Mouse (Mus musculus) small intestine, adult 2 months (tissue): ENCODE results near the gene Ssh1. TPM values are rescaled to one million over a fixed set of nuclear protein-coding genes. Genes with fewer than 3 reads are reported as not detected.

Experiments used
- H3K27ac ChIP-seq: fragments of 200-500 bp; 2 replicates; pipeline ENCODE4 v1.5.1; 2012; ENCODE audit warnings: low read depth, low read length, control low read depth, inconsistent platforms; ENCODE audit not compliant: insufficient read depth
- H3K27me3 ChIP-seq: fragments of 200-500 bp; 2 replicates; pipeline ENCODE4 v1.6.1; 2012; ENCODE audit warnings: mild to moderate bottlenecking, moderate library complexity, low read length, inconsistent platforms; ENCODE audit not compliant: control insufficient read depth, insufficient read depth
- H3K36me3 ChIP-seq: fragments of 200-500 bp; 2 replicates; pipeline ENCODE4 v1.6.1; 2012; ENCODE audit warnings: mild to moderate bottlenecking, low read length, control low read depth, inconsistent platforms; ENCODE audit not compliant: control insufficient read depth, insufficient read depth
- H3K4me1 ChIP-seq: fragments of 200-500 bp; 2 replicates; pipeline ENCODE4 v1.6.1; 2012; ENCODE audit warnings: low read length, inconsistent platforms, mixed read lengths; ENCODE audit not compliant: control insufficient read depth, insufficient read depth, insufficient read length
- H3K4me3 ChIP-seq: fragments of 200-500 bp; 2 replicates; pipeline ENCODE4 v1.5.1; 2012; ENCODE audit warnings: low read depth, mild to moderate bottlenecking, control low read depth, inconsistent platforms, low read length, moderate library complexity
- CTCF ChIP-seq: fragments of 200-500 bp; IDR thresholded peaks from 2 replicates; pipeline ENCODE4 v1.5.1; 2012; ENCODE audit warnings: low read depth, mild to moderate bottlenecking, control low read depth, inconsistent platforms, low read length, moderate library complexity, mixed read lengths; ENCODE audit not compliant: insufficient replicate concordance, insufficient read length; ENCODE audit errors: extremely low read depth
- POLR2A ChIP-seq: fragments of 200-500 bp; IDR thresholded peaks from 2 replicates; pipeline ENCODE4 v1.6.1; 2012; ENCODE audit warnings: low read depth, mild to moderate bottlenecking, control low read depth, inconsistent platforms, low read length, moderate library complexity
- WGBS: fragments of 180-500 bp; shearing (Covaris S2); methylation state at CpG from one replicate; pipeline ENCODE4 v1.1.7; 2018; 5-methylcytosine and 5-hydroxymethylcytosine counted together
- polyA plus RNA-seq: library from polyadenylated mRNA; depleted of rRNA; stranded (reverse); fragments of >200 nt; gene quantifications from 2 replicates; pipeline ENCODE4 v1.2.3, GENCODE M21; 2012

Ssh1 gene
- polyA plus RNA-seq, 1 experiment, result 11.3 TPM

- TF ChIP-seq POLR2A (no peak), CTCF (no peak)
- Histone ChIP-seq H3K4me3 (no peak overlapping the region), H3K4me1 (peaks cover 17% of the 10 kb centered on the region), H3K27ac (no peak overlapping the region), H3K36me3 (no peaks in the 10 kb centered on the region), H3K27me3 (no peaks in the 10 kb centered on the region)
- WGBS, result 27% methylated on average over 2 of the region's 2 CpGs
Measured at GRCm38 (mm10) chr5:113996458-113996857, 2.8 kb upstream of the Ssh1 start.

- peak overlapping the region; percentile 83 for H3K27ac ChIP-seq
- WGBS, result under 1% methylated on average over 22 of the region's 22 CpGs
- H3K36me3 ChIP-seq, result no peaks in the 10 kb centered on the region
- H3K27me3 ChIP-seq, result no peaks in the 10 kb centered on the region
- H3K4me1 ChIP-seq, result peaks cover 17% of the 10 kb centered on the region
- peak overlapping the region; percentile 79 for H3K4me3 ChIP-seq
- TF ChIP-seq CTCF (no peak), POLR2A (no peak)
Measured at GRCm38 (mm10) chr5:113993031-113993486, 635 bp downstream of the Ssh1 start.

- H3K27me3 ChIP-seq, result no peaks in the 10 kb centered on the region
- TF ChIP-seq POLR2A (peak; percentile 19; the same call in 1 of the 2 replicates), CTCF (no peak)
- H3K4me3 ChIP-seq, result peak overlapping the region; percentile 79
- 3% methylated on average over 12 of the region's 12 CpGs for WGBS
- H3K36me3 ChIP-seq, result 0 out of 2 replicates have a peak, but pooled peaks cover 1% of the 10 kb centered on the region
- H3K27ac ChIP-seq, result peak overlapping the region; percentile 83
- peaks cover 17% of the 10 kb centered on the region for H3K4me1 ChIP-seq
Measured at GRCm38 (mm10) chr5:113992339-113992831, 1.3 kb downstream of the Ssh1 start.

- 71% methylated on average over 7 of the region's 7 CpGs for WGBS
- Histone ChIP-seq H3K27me3 (no peaks in the 10 kb centered on the region), H3K4me3 (no peak overlapping the region), H3K4me1 (peaks cover 24% of the 10 kb centered on the region), H3K36me3 (0 out of 2 replicates have a peak, but pooled peaks cover 1% of the 10 kb centered on the region), H3K27ac (no peak overlapping the region)
- TF ChIP-seq CTCF, result no peak
- no peak for TF ChIP-seq POLR2A
Measured at GRCm38 (mm10) chr5:113991141-113991540, 2.6 kb downstream of the Ssh1 start.

GRCm38 (mm10) chr5:113990593-113990992 lies 3.1 kb downstream of the Ssh1 start:
- Histone ChIP-seq H3K36me3 (0 out of 2 replicates have a peak, but pooled peaks cover 1% of the 10 kb centered on the region), H3K4me3 (no peak overlapping the region), H3K27me3 (no peaks in the 10 kb centered on the region), H3K27ac (no peak overlapping the region), H3K4me1 (peaks cover 30% of the 10 kb centered on the region)
- 92% methylated on average over 5 of the region's 5 CpGs for WGBS
- no peak for TF ChIP-seq CTCF
- TF ChIP-seq POLR2A, result no peak

- Histone ChIP-seq H3K4me1 (peaks cover 31% of the 10 kb centered on the region), H3K27me3 (no peaks in the 10 kb centered on the region), H3K27ac (peak overlapping the region; percentile 47), H3K36me3 (0 out of 2 replicates have a peak, but pooled peaks cover 1% of the 10 kb centered on the region), H3K4me3 (peak overlapping the region; percentile 2; the same call in 1 of the 2 replicates)
- WGBS, result 45% methylated on average over 20 of the region's 20 CpGs
- TF ChIP-seq POLR2A (no peak), CTCF (no peak)
Measured at GRCm38 (mm10) chr5:113989437-113990024, 4.2 kb downstream of the Ssh1 start.

GRCm38 (mm10) chr5:113986182-113986961 lies 7.3 kb downstream of the Ssh1 start:
- peaks cover 1% of the 10 kb centered on the region; the same call in 1 of the 2 replicates for H3K36me3 ChIP-seq
- H3K27me3 ChIP-seq, result no peaks in the 10 kb centered on the region
- TF ChIP-seq POLR2A (no peak), CTCF (peak; percentile 17; the same call in 1 of the 2 replicates)
- H3K4me3 ChIP-seq, result no peak overlapping the region
- peaks cover 29% of the 10 kb centered on the region for H3K4me1 ChIP-seq
- WGBS, result 16% methylated on average over 9 of the region's 9 CpGs
- peak overlapping the region; percentile 81 for H3K27ac ChIP-seq
